Comparison of ENCODE assay signal across 12 mouse cellular contexts in the genomic region with DNA sequence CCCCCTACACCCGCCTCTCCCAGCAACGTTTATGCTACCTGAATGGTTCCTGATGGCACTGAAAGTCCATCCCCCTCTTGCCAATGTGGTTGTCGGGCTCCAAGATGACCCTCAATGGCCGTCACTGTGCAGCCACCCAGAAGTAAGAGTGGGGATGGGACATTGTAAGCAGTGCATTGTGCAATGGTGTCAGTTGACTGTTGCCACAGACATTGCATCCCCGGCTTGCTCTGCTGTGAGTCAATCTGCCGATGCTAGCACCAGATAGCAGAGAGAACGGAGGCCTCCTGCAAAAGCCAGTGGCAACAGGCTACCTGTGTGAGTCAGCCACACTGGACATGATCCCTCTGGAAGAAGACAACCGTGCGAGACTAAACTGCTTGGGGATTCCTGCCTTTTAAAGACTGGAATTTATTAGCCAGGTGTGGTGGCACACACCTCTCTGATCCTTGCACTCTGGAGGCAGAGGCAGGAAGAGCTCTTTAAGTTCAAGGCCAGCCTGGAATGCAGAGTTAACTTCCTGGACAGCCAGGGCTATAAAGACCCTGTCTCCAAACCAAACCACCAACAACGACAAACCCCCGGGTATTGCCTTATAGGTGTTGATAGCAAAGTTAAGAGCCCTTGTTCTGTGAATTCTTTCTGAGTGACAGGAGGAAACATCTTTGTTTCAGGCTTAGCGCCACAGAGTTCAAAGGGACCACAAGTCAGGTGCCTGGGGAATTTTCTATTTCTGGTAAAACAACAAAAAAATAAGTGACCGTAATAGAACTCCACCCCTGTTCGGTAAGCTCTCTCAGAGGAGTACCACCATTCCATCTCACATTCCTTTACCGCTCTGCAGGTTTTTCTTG. TPM values are rescaled to one million over a fixed set of nuclear protein-coding genes. Genes with fewer than 3 reads are reported as not detected.
DNase-seq lines count a peak whose midpoint lies in the region; ATAC-seq and TF ChIP-seq lines count a peak whose summit lies in the region.
"Had no signal": no experiment of that assay in that cellular context is flagged by ENCODE, and none has a peak within 500 bp of the region (broad histone marks: within the 10 kb centered on the region; RNA-seq: fewer than 3 reads in every experiment).

No protein-coding gene starts in this region.

- H3K27me3 ChIP-seq in liver, embryonic 11.5 days (replicated peaks; ENCODE audit: control insufficient read depth, insufficient read depth, low read length): no peaks in the 10 kb centered on the region
- H3K27me3 ChIP-seq in megakaryocyte, embryonic 14.5 days (replicated peaks): no peaks in the 10 kb centered on the region
- H3K27me3 ChIP-seq in forebrain, embryonic 10.5 days (ENCODE audit: poor library complexity, severe bottlenecking): no peaks in the 10 kb centered on the region
- no peaks in the 10 kb centered on the region for H3K27me3 ChIP-seq in hindbrain, postnatal 0 days (ENCODE audit: insufficient read depth, low read length)

- peak; percentile 35 for DNase-seq in liver
- no peak for DNase-seq in liver, embryonic 11.5 days (ENCODE audit: low spot score)
- DNase-seq in fat pad, adult 2 months (ENCODE audit: extremely low read depth, low read depth, low spot score): peak; percentile 46
- no peak for DNase-seq in embryo, embryonic 10.5 days (ENCODE audit: low spot score)
- DNase-seq in forebrain, embryonic 10.5 days (ENCODE audit: extremely low spot score, low spot score): no peak
- no peak for DNase-seq in hindbrain, postnatal 0 days (ENCODE audit: low spot score)
- DNase-seq: cerebellum, adult 11-12 months had no signal

- no peak for ATAC-seq in liver, embryonic 11.5 days (replicated peaks; ENCODE audit: low FRiP score)
- ATAC-seq in CD4-positive, CD25-positive, alpha-beta regulatory T cell, adult 4 months: peak; percentile 34
- ATAC-seq in hindbrain, postnatal 0 days: no peak
- ATAC-seq: hindbrain, embryonic 16.5 days had no signal

- H3K4me3 ChIP-seq in liver, embryonic 11.5 days (ENCODE audit: low read depth, low read length): no peak overlapping the region
- peak overlapping the region; percentile 69 for H3K4me3 ChIP-seq in megakaryocyte, embryonic 14.5 days (replicated peaks)
- H3K4me3 ChIP-seq in forebrain, embryonic 10.5 days: no peak overlapping the region
- no peak overlapping the region for H3K4me3 ChIP-seq in hindbrain, postnatal 0 days (ENCODE audit: low read length)
- H3K4me3 ChIP-seq: heart, embryonic 13.5 days; limb, embryonic 10.5 days had no signal

- peaks cover 3% of the 10 kb centered on the region; the same call in 1 of the 2 replicates for H3K4me1 ChIP-seq in liver, embryonic 11.5 days (replicated peaks; ENCODE audit: control insufficient read depth, insufficient read depth, low read length)
- peaks cover 40% of the 10 kb centered on the region for H3K4me1 ChIP-seq in megakaryocyte, embryonic 14.5 days
- H3K4me1 ChIP-seq in forebrain, embryonic 10.5 days: peaks cover 21% of the 10 kb centered on the region
- peaks cover 17% of the 10 kb centered on the region; the same call in 1 of the 2 replicates for H3K4me1 ChIP-seq in hindbrain, postnatal 0 days (ENCODE audit: insufficient read depth, low read length)

- no peak for TF ChIP-seq CTCF in hindbrain, postnatal 0 days (IDR thresholded peaks at IDR 0.05; ENCODE audit: low read depth)

- H3K27ac ChIP-seq in liver, embryonic 11.5 days (ENCODE audit: low read depth, low read length): no peak overlapping the region
- no peak overlapping the region for H3K27ac ChIP-seq in forebrain, embryonic 10.5 days
- no peak overlapping the region for H3K27ac ChIP-seq in hindbrain, postnatal 0 days
- H3K27ac ChIP-seq: heart, embryonic 13.5 days; limb, embryonic 10.5 days had no signal

- peaks cover 8% of the 10 kb centered on the region for H3K36me3 ChIP-seq in liver, embryonic 11.5 days (ENCODE audit: control insufficient read depth, insufficient read depth, low read length)
- H3K36me3 ChIP-seq in megakaryocyte, embryonic 14.5 days (replicated peaks; ENCODE audit: low read length): peaks cover 80% of the 10 kb centered on the region
- H3K36me3 ChIP-seq in forebrain, embryonic 10.5 days (replicated peaks): peaks cover 70% of the 10 kb centered on the region
- H3K36me3 ChIP-seq in hindbrain, postnatal 0 days (ENCODE audit: insufficient read depth, low read length): 0 out of 2 replicates have a peak, but pooled peaks cover 7% of the 10 kb centered on the region

- no peaks in the 10 kb centered on the region for H3K9me3 ChIP-seq in liver, embryonic 11.5 days (ENCODE audit: control insufficient read depth, low read length)
- no peaks in the 10 kb centered on the region for H3K9me3 ChIP-seq in megakaryocyte, embryonic 14.5 days
- no peaks in the 10 kb centered on the region for H3K9me3 ChIP-seq in forebrain, embryonic 10.5 days
- H3K9me3 ChIP-seq in hindbrain, postnatal 0 days (ENCODE audit: low read length): no peaks in the 10 kb centered on the region
- H3K9me3 ChIP-seq: heart, embryonic 13.5 days; limb, embryonic 10.5 days had no signal

- 74% methylated on average over 15 of the region's 15 CpGs for WGBS in liver, embryonic 11.5 days
- WGBS in forebrain, embryonic 10.5 days: 94% methylated on average over 15 of the region's 15 CpGs
- 87% methylated on average over 15 of the region's 15 CpGs for WGBS in hindbrain, postnatal 0 days

- no peak overlapping the region for H3K4me2 ChIP-seq in liver, embryonic 11.5 days
- H3K4me2 ChIP-seq in hindbrain, postnatal 0 days (ENCODE audit: low read depth, low read length): no peak overlapping the region
- H3K4me2 ChIP-seq: heart, embryonic 13.5 days had no signal

- H3K9ac ChIP-seq in liver, embryonic 11.5 days (ENCODE audit: low read depth, low read length): no peak overlapping the region
- no peak overlapping the region for H3K9ac ChIP-seq in hindbrain, postnatal 0 days (replicated peaks; ENCODE audit: low read length)
- H3K9ac ChIP-seq: heart, embryonic 13.5 days had no signal

RNA-seq across cellular contexts. Expression of a gene that starts 16.7 kb away (rescaled TPM):
- 5.8 and 7.3 TPM in 2 replicates for polyA plus RNA-seq in liver, embryonic 11.5 days (2014; fragmentation: Nextera tagmentation; extraction: Ambion mirVana)
- 1 to 10 TPM in 1 of 2 experiments, under 1 TPM in 1; 0.28 to 1.6 TPM for polyA plus RNA-seq in CD4-positive, CD25-positive, alpha-beta regulatory T cell, adult 4 months (2017; shearing (Covaris generic))
- polyA plus RNA-seq in megakaryocyte, embryonic 14.5 days (2012; ENCODE audit: insufficient read depth, low replicate concordance): 8.2 and 12.3 TPM in 2 replicates
- 1.6 and 2.2 TPM in 2 replicates for polyA plus RNA-seq in forebrain, embryonic 10.5 days (2016; fragmentation: Nextera tagmentation; extraction: Ambion mirVana)
- 1.7 and 3.7 TPM in 2 replicates for total RNA-seq in hindbrain, postnatal 0 days (2014; rRNA removed)
- polyA plus RNA-seq in hindbrain, postnatal 0 days (2015; fragmentation: Nextera tagmentation; extraction: Ambion mirVana): 0.82 and 0.90 TPM in 2 replicates

RNA-seq across cellular contexts. Expression of a gene that starts 16.9 kb away (rescaled TPM):
- 428 and 442 TPM in 2 replicates for polyA plus RNA-seq in liver, embryonic 11.5 days (2014; fragmentation: Nextera tagmentation; extraction: Ambion mirVana)
- 100 to 1,000 TPM; 601 to 659 TPM for polyA plus RNA-seq in CD4-positive, CD25-positive, alpha-beta regulatory T cell, adult 4 months (2017; shearing (Covaris generic))
- polyA plus RNA-seq in megakaryocyte, embryonic 14.5 days (2012; ENCODE audit: insufficient read depth, low replicate concordance): 12.3 and 26.2 TPM in 2 replicates
- polyA plus RNA-seq in forebrain, embryonic 10.5 days (2016; fragmentation: Nextera tagmentation; extraction: Ambion mirVana): 408 and 417 TPM in 2 replicates
- 30.9 and 36.5 TPM in 2 replicates for total RNA-seq in hindbrain, postnatal 0 days (2014; rRNA removed)
- polyA plus RNA-seq in hindbrain, postnatal 0 days (2015; fragmentation: Nextera tagmentation; extraction: Ambion mirVana): 101 and 107 TPM in 2 replicates

Comparison
In these comparisons a context has a peak if more than half of its experiments do, and no peak if none do; other contexts are left out.
1. DNase-seq: peak in liver (single experiment) and fat pad, adult 2 months (single experiment); none in liver, embryonic 11.5 days (single experiment), embryo, embryonic 10.5 days (single experiment), forebrain, embryonic 10.5 days (single experiment) and hindbrain, postnatal 0 days (single experiment).